Mouse (Mus musculus): ENCODE measurements around the gene Itgb3.

The Itgb3 gene

DNA sequence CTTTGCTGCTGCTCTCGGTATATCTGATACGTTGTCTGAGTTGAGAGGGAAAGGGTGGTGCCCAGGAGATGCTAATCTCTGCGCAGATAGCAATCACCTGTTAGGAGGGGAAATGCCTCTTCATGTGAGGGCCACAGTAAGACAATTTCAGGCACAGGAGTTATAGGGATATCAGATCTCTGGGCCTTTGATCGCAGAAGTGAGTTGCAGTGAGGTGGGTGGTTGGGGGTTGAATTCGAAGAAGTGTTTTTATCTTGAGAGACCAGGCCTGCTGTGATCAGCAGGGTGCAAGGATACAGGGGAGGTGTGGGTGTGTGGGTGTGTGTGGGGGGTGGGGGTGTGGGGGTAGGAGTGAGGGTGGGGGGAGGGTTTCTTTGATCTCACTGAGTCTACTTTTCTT is 53.3 kb downstream of the Itgb3 start:
- DNase-seq (ENCODE audit: low spot score) = no peak

- DNase-seq (ENCODE audit: low spot score) = no peak
Measured at GRCm38 (mm10) chr11:104661531-104662205, 53.9 kb downstream of the Itgb3 start.

- no peak for DNase-seq (ENCODE audit: low spot score)
Measured at GRCm38 (mm10) chr11:104662573-104662972, 54.8 kb downstream of the Itgb3 start.

DNA sequence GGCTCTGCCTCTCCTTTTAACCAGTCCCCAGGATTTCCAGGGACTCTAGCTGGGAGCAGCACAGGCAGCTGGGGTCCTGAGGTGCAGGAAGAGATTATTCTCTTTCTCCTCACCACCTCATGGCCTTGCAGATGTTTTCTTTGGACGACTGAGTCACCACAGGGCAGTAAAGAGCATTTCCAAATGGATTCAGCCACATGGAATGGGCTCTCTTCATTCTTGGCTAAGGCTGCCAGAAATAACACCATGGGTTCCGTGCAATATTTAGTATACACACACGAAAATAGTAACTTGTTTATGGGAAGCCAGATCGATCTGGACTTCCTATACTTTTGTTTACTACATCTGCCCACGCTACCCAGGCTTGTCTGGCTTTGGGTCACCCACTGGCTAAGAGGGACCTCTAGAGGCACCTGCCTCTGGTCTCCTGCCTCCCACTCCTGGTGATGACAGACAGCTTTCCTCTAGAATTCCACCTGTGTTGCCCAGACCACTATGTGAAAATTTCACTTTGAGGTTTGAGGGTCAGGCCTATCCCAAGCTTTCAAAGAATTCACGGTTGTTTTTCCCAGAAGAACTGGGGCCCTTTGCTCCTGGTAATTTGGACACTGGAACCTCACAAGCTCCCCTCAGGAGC is 55.6 kb downstream of the Itgb3 start:
- no peak for DNase-seq (ENCODE audit: low spot score)

GRCm38 (mm10) chr11:104663878-104664261 is 56.1 kb downstream of the Itgb3 start:
- no peak for DNase-seq (ENCODE audit: low spot score)

DNA sequence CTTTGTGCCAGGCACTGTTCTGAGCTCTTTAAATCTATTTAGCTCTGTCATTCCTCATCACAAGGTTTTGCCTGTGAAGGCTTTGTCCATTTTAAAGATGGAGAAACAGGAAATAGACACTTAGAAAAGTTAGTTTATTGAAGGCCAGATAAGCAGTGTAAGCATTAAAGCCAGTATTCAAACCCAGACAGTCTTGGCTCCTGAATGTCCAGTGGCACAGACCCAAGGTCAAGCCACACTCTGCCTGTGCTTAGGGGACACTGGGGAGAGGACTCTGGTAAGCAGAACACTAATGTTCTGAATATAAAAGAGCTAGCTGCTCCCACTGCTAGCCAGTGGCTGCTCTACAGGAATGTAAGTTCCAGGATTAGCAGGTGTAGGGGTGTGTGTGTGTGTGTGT is 56.6 kb downstream of the Itgb3 start:
- no peak for DNase-seq (ENCODE audit: low spot score)

GRCm38 (mm10) chr11:104667399-104667798 is 59.6 kb downstream of the Itgb3 start:
- peak; percentile 21 for DNase-seq (ENCODE audit: low spot score)

- no peak for DNase-seq (ENCODE audit: low spot score)
Measured at GRCm38 (mm10) chr11:104673412-104673811, 65.6 kb downstream of the Itgb3 start.

DNA sequence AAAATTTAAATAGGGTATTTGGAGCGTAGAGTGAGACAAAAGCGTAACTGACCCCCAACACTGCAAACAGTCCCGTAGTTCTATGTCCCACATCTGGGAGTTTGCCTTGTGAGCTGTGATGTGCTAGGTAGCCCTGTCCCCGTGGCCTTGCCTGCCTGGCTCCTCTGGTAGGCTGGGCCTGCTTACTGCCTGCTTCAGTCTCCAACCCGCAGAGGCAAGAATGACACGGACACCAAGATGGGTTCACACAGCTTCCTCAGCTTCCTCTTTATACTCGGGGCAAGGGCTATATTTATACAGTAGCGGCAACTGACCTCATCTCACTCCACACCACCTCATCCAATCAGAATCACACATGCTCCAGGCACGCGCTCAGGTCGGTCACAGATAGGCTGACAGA is 67.0 kb downstream of the Itgb3 start:
- DNase-seq (ENCODE audit: low spot score) = no peak

DNA sequence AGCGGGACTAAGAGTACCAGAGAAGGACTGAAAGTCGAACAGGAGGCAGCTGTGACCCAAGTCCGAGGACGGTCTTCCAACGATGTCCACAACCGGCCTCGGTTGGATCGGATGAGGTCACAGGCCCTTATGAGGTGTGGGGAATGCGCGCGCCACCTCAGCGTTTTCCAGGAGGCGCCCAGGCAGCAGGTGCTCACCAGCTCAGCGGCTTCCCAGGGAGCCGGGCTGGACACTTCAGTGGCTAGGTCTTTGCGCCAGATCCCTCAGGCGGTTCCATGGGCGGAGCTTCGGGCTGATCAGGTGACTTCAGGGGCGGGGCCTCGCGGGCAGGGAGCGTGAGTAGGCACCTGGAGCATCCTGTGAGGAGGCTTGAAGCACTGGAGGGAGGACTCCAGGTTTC is 77.7 kb downstream of the Itgb3 start, which contains the start of gene Gm11639:
TSS of gene Gm11639 (plus strand) at position 160 of the 400 bp plus-strand sequence.
- peak; percentile 57 for DNase-seq (ENCODE audit: low spot score)

GRCm38 (mm10) chr11:104693235-104693634 is 85.4 kb downstream of the Itgb3 start:
- no peak for DNase-seq (ENCODE audit: low spot score)

- DNase-seq (ENCODE audit: low spot score) = no peak
Measured at GRCm38 (mm10) chr11:104704097-104704496, 96.3 kb downstream of the Itgb3 start.

DNA sequence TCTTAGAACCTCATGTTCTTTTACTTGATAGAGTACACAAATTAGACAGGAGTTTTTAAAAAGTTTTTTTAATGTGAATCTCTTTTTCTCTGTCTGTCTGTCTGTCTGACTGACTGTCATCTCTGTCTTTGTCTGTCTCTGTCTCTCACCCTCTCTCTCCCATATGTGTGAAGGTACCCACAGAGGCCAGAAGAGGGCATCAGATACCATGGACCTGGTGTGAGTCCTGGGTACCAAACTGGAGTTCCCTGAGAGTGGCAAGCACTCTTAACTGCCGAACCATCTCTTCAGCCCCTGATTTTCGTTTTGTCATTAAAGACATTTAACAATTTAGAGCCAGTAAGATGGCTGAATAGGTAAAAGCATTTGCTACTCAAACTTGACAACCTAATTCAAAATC is 99.3 kb downstream of the Itgb3 start:
- DNase-seq (ENCODE audit: low spot score) = no peak

Measured in lung, postnatal 25 days (tissue).